Mouse (Mus musculus): ENCODE results near the gene Armc5. TPM values are rescaled to one million over a fixed set of nuclear protein-coding genes. Genes with fewer than 3 reads are reported as not detected.
A peak's percentile ranks its signal among the peaks of the same experiment; 100 is the strongest.

Armc5 gene
- polyA plus RNA-seq, 1 experiment from 2014 or later, result 8.2 TPM

GRCm38 (mm10) chr7:128246496-128247391 is 9.6 kb downstream of the Armc5 start, which contains the start of gene Tgfb1i1:
Gene Tgfb1i1 (plus strand): TSS chr7:128246812.
- Histone ChIP-seq H3K9me3 (ENCODE audit: control insufficient read depth, low read length) (no peaks in the 10 kb centered on the region), H3K27me3 (ENCODE audit: control insufficient read depth, insufficient read depth, low read length) (no peaks in the 10 kb centered on the region), H3K36me3 (ENCODE audit: control insufficient read depth, insufficient read depth, low read length) (peaks cover 70% of the 10 kb centered on the region), H3K4me2 (ENCODE audit: low read length) (peak within 1 kb of the TSS; percentile 80), H3K4me1 (ENCODE audit: control insufficient read depth in 2 of 2, insufficient read depth in 2 of 2, low read length in 2 of 2) (peaks cover 18 to 27% of the 10 kb centered on the region in 2 experiments), H3K9ac (ENCODE audit: low read length) (peak within 1 kb of the TSS; percentile 92), H3K4me3 (ENCODE audit: control insufficient read depth in 1 of 2, insufficient read depth in 1 of 2, low read depth in 1 of 2, low read length in 2 of 2) (peak within 1 kb of the TSS; percentile 78 to 97), H3K27ac (replicated peaks in 1 of 2; ENCODE audit: control insufficient read depth in 1 of 2, insufficient read depth in 1 of 2, low read depth in 2 of 2, low read length in 2 of 2) (peak within 1 kb of the TSS; percentile 96 to 99)
- peak; percentile 85 for ATAC-seq (ENCODE audit: insufficient number of reproducible peaks, insufficient read depth, low FRiP score, low read depth)
- WGBS, result 2% methylated on average over 28 of the region's 30 CpGs

- 2% methylated on average over 13 of the region's 13 CpGs for WGBS
- peaks cover 70% of the 10 kb centered on the region for H3K36me3 ChIP-seq (ENCODE audit: control insufficient read depth, insufficient read depth, low read length)
- H3K9ac ChIP-seq (ENCODE audit: low read length), result peak overlapping the region; percentile 92
- no peaks in the 10 kb centered on the region for H3K27me3 ChIP-seq (ENCODE audit: control insufficient read depth, insufficient read depth, low read length)
- H3K4me3 ChIP-seq (ENCODE audit: control insufficient read depth in 1 of 2, insufficient read depth in 1 of 2, low read depth in 1 of 2, low read length in 2 of 2), result peak overlapping the region; percentile 78 to 97
- peaks cover 18 to 27% of the 10 kb centered on the region in 2 experiments for H3K4me1 ChIP-seq (ENCODE audit: control insufficient read depth in 2 of 2, insufficient read depth in 2 of 2, low read length in 2 of 2)
- H3K9me3 ChIP-seq (ENCODE audit: control insufficient read depth, low read length), result no peaks in the 10 kb centered on the region
- ATAC-seq (ENCODE audit: insufficient number of reproducible peaks, insufficient read depth, low FRiP score, low read depth), result peak; percentile 71
- peak overlapping the region; percentile 96 to 99 for H3K27ac ChIP-seq (replicated peaks in 1 of 2; ENCODE audit: control insufficient read depth in 1 of 2, insufficient read depth in 1 of 2, low read depth in 2 of 2, low read length in 2 of 2)
- peak overlapping the region; percentile 80 for H3K4me2 ChIP-seq (ENCODE audit: low read length)
Observed at GRCm38 (mm10) chr7:128247443-128247842, 10.3 kb downstream of the Armc5 start.

- Histone ChIP-seq H3K27ac (replicated peaks in 1 of 2; ENCODE audit: control insufficient read depth in 1 of 2, insufficient read depth in 1 of 2, low read depth in 2 of 2, low read length in 2 of 2) (peak overlapping the region in 1 of 2 experiments; percentile 96; a peak in 1 of 4 replicates), H3K4me3 (ENCODE audit: control insufficient read depth in 1 of 2, insufficient read depth in 1 of 2, low read depth in 1 of 2, low read length in 2 of 2) (peak overlapping the region; percentile 38 to 78), H3K4me2 (ENCODE audit: low read length) (peak overlapping the region; percentile 80), H3K9me3 (ENCODE audit: control insufficient read depth, low read length) (no peaks in the 10 kb centered on the region), H3K27me3 (ENCODE audit: control insufficient read depth, insufficient read depth, low read length) (no peaks in the 10 kb centered on the region), H3K9ac (ENCODE audit: low read length) (peak overlapping the region; percentile 92), H3K36me3 (ENCODE audit: control insufficient read depth, insufficient read depth, low read length) (peaks cover 70% of the 10 kb centered on the region), H3K4me1 (ENCODE audit: control insufficient read depth in 2 of 2, insufficient read depth in 2 of 2, low read length in 2 of 2) (peaks cover 18 to 27% of the 10 kb centered on the region in 2 experiments)
- no peak for ATAC-seq (ENCODE audit: insufficient number of reproducible peaks, insufficient read depth, low FRiP score, low read depth)
- WGBS, result 66% methylated on average over 10 of the region's 10 CpGs
Observed at GRCm38 (mm10) chr7:128248081-128249042, 11.2 kb downstream of the Armc5 start.

- no peak overlapping the region for H3K4me2 ChIP-seq (ENCODE audit: low read length)
- peaks cover 18 to 27% of the 10 kb centered on the region in 2 experiments for H3K4me1 ChIP-seq (ENCODE audit: control insufficient read depth in 2 of 2, insufficient read depth in 2 of 2, low read length in 2 of 2)
- no peak overlapping the region for H3K9ac ChIP-seq (ENCODE audit: low read length)
- no peak overlapping the region for H3K27ac ChIP-seq (replicated peaks in 1 of 2; ENCODE audit: control insufficient read depth in 1 of 2, insufficient read depth in 1 of 2, low read depth in 2 of 2, low read length in 2 of 2)
- 81% methylated on average over 5 of the region's 5 CpGs for WGBS
- no peaks in the 10 kb centered on the region for H3K27me3 ChIP-seq (ENCODE audit: control insufficient read depth, insufficient read depth, low read length)
- ATAC-seq (ENCODE audit: insufficient number of reproducible peaks, insufficient read depth, low FRiP score, low read depth), result no peak
- H3K9me3 ChIP-seq (ENCODE audit: control insufficient read depth, low read length), result no peaks in the 10 kb centered on the region
- no peak overlapping the region for H3K4me3 ChIP-seq (ENCODE audit: control insufficient read depth in 1 of 2, insufficient read depth in 1 of 2, low read depth in 1 of 2, low read length in 2 of 2)
- H3K36me3 ChIP-seq (ENCODE audit: control insufficient read depth, insufficient read depth, low read length), result peaks cover 71% of the 10 kb centered on the region
Observed at GRCm38 (mm10) chr7:128249998-128250397, 12.9 kb downstream of the Armc5 start.

- WGBS, result 68% methylated on average over 12 of the region's 12 CpGs
- ATAC-seq (ENCODE audit: insufficient number of reproducible peaks, insufficient read depth, low FRiP score, low read depth), result no peak
- H3K4me2 ChIP-seq (ENCODE audit: low read length), result no peak overlapping the region
- no peaks in the 10 kb centered on the region for H3K27me3 ChIP-seq (ENCODE audit: control insufficient read depth, insufficient read depth, low read length)
- no peaks in the 10 kb centered on the region for H3K9me3 ChIP-seq (ENCODE audit: control insufficient read depth, low read length)
- H3K27ac ChIP-seq (replicated peaks in 1 of 2; ENCODE audit: control insufficient read depth in 1 of 2, insufficient read depth in 1 of 2, low read depth in 2 of 2, low read length in 2 of 2), result no peak overlapping the region
- no peak overlapping the region for H3K9ac ChIP-seq (ENCODE audit: low read length)
- peaks cover 14 to 23% of the 10 kb centered on the region in 2 experiments for H3K4me1 ChIP-seq (ENCODE audit: control insufficient read depth in 2 of 2, insufficient read depth in 2 of 2, low read length in 2 of 2)
- H3K36me3 ChIP-seq (ENCODE audit: control insufficient read depth, insufficient read depth, low read length), result peaks cover 67% of the 10 kb centered on the region
- H3K4me3 ChIP-seq (ENCODE audit: control insufficient read depth in 1 of 2, insufficient read depth in 1 of 2, low read depth in 1 of 2, low read length in 2 of 2), result no peak overlapping the region
Observed at GRCm38 (mm10) chr7:128251946-128252345, 14.8 kb downstream of the Armc5 start.

GRCm38 (mm10) chr7:128252609-128253008 is 15.5 kb downstream of the Armc5 start:
- peaks cover 67% of the 10 kb centered on the region for H3K36me3 ChIP-seq (ENCODE audit: control insufficient read depth, insufficient read depth, low read length)
- H3K9ac ChIP-seq (ENCODE audit: low read length), result no peak overlapping the region
- no peaks in the 10 kb centered on the region for H3K27me3 ChIP-seq (ENCODE audit: control insufficient read depth, insufficient read depth, low read length)
- no peak overlapping the region for H3K4me3 ChIP-seq (ENCODE audit: control insufficient read depth in 1 of 2, insufficient read depth in 1 of 2, low read depth in 1 of 2, low read length in 2 of 2)
- H3K4me2 ChIP-seq (ENCODE audit: low read length), result no peak overlapping the region
- WGBS, result 36% methylated on average over 24 of the region's 24 CpGs
- H3K27ac ChIP-seq (replicated peaks in 1 of 2; ENCODE audit: control insufficient read depth in 1 of 2, insufficient read depth in 1 of 2, low read depth in 2 of 2, low read length in 2 of 2), result no peak overlapping the region
- no peak for ATAC-seq (ENCODE audit: insufficient number of reproducible peaks, insufficient read depth, low FRiP score, low read depth)
- no peaks in the 10 kb centered on the region for H3K9me3 ChIP-seq (ENCODE audit: control insufficient read depth, low read length)
- peaks cover 19 to 30% of the 10 kb centered on the region in 2 experiments for H3K4me1 ChIP-seq (ENCODE audit: control insufficient read depth in 2 of 2, insufficient read depth in 2 of 2, low read length in 2 of 2)

- no peak overlapping the region for H3K9ac ChIP-seq (ENCODE audit: low read length)
- ATAC-seq (ENCODE audit: insufficient number of reproducible peaks, insufficient read depth, low FRiP score, low read depth), result no peak
- WGBS, result 60% methylated on average over 2 of the region's 2 CpGs
- no peak overlapping the region for H3K4me2 ChIP-seq (ENCODE audit: low read length)
- H3K4me3 ChIP-seq (ENCODE audit: control insufficient read depth in 1 of 2, insufficient read depth in 1 of 2, low read depth in 1 of 2, low read length in 2 of 2), result no peak overlapping the region
- no peaks in the 10 kb centered on the region for H3K9me3 ChIP-seq (ENCODE audit: control insufficient read depth, low read length)
- H3K4me1 ChIP-seq (ENCODE audit: control insufficient read depth in 2 of 2, insufficient read depth in 2 of 2, low read length in 2 of 2), result peaks cover 12 to 14% of the 10 kb centered on the region in 2 experiments
- H3K27ac ChIP-seq (replicated peaks in 1 of 2; ENCODE audit: control insufficient read depth in 1 of 2, insufficient read depth in 1 of 2, low read depth in 2 of 2, low read length in 2 of 2), result no peak overlapping the region
- H3K36me3 ChIP-seq (ENCODE audit: control insufficient read depth, insufficient read depth, low read length), result peaks cover 47% of the 10 kb centered on the region
- no peaks in the 10 kb centered on the region for H3K27me3 ChIP-seq (ENCODE audit: control insufficient read depth, insufficient read depth, low read length)
Observed at GRCm38 (mm10) chr7:128254978-128255377, 17.8 kb downstream of the Armc5 start.
